Mouse (Mus musculus) kidney, adult 2 months (tissue): ENCODE data around the gene Gad1.

ENCODE experiments used
- CTCF ChIP-seq: fragments of 200-500 bp; conservative IDR thresholded peaks from 2 replicates; pipeline ENCODE4 v1.5.1; 2011; ENCODE audit warnings: low read depth, mild to moderate bottlenecking, control low read depth, low read length, moderate library complexity, mixed read lengths; ENCODE audit not compliant: insufficient read depth, insufficient read length
- POLR2A ChIP-seq: fragments of 200-500 bp; IDR thresholded peaks from one replicate; pipeline ENCODE4 v1.6.1; 2011; ENCODE audit warnings: low read depth, low read length, control low read depth

GRCm38 (mm10) chr2:70632412-70632811 lies 79.5 kb downstream of the Gad1 start:
- no peak for TF ChIP-seq POLR2A
- TF ChIP-seq CTCF: no peak
